ENCODE assay signal across 9 mouse cellular contexts in the genomic region with DNA sequence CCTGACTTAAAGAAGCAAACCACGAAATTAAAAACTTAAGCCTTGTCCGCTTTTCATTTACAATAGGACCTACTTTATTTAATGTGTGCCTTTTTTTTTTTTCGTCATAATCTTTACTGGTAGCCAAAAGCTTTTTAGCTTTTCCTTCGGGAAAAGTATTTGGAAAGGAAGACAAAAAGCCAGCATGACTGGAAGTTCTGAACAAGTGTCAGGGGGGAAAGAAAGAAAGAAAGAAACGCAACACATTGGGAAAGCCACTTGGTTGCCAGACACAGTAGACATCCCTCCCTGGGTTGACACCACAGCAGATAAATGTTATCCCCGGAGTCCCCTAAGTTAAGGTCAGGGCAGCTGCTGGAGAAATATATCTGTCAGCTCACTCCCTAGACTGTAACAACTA. TPM values are rescaled to one million over a fixed set of nuclear protein-coding genes. Genes with fewer than 3 reads are reported as not detected.
DNase-seq lines count a peak whose midpoint lies in the region; ATAC-seq and TF ChIP-seq lines count a peak whose summit lies in the region.
"Had no signal": no experiment of that assay in that cellular context is flagged by ENCODE, and none has a peak within 500 bp of the region (broad histone marks: within the 10 kb centered on the region; RNA-seq: fewer than 3 reads in every experiment).

No protein-coding gene starts in this region.

- TF ChIP-seq RAD21 in MEL (IDR thresholded peaks at IDR 0.05; ENCODE audit: low read depth, low read length): no peak

- H3K27me3 ChIP-seq in hindbrain, embryonic 13.5 days: peaks cover 44% of the 10 kb centered on the region
- H3K27me3 ChIP-seq in hindbrain, embryonic 11.5 days (ENCODE audit: control insufficient read depth, insufficient read depth, low read length): peaks cover 10% of the 10 kb centered on the region
- no peaks in the 10 kb centered on the region for H3K27me3 ChIP-seq in MEL (ENCODE audit: control insufficient read depth in 1 of 2, insufficient read depth in 2 of 2, low read length in 2 of 2)
- H3K27me3 ChIP-seq in forebrain, postnatal 0 days (ENCODE audit: insufficient read depth, low read length): no peaks in the 10 kb centered on the region
- H3K27me3 ChIP-seq in midbrain, embryonic 10.5 days (ENCODE audit: low read depth, poor library complexity, severe bottlenecking): peaks cover 80% of the 10 kb centered on the region
- H3K27me3 ChIP-seq: Patski had no signal

- no peak for DNase-seq in hindbrain, embryonic 11.5 days (ENCODE audit: low spot score)
- DNase-seq in MEL (ENCODE audit: low read depth, low spot score): peak; percentile 34
- DNase-seq in forebrain, postnatal 0 days: no peak
- no peak for DNase-seq in midbrain, embryonic 10.5 days (ENCODE audit: low spot score)
- DNase-seq in Muller cell, postnatal 12 days (ENCODE audit: inconsistent ontology term): no peak
- DNase-seq in urinary bladder, adult 18-20 months (ENCODE audit: low spot score in 2 of 2): no peak

- no peak for ATAC-seq in hindbrain, embryonic 13.5 days (ENCODE audit: low FRiP score)
- ATAC-seq in hindbrain, embryonic 11.5 days (ENCODE audit: low FRiP score): no peak
- ATAC-seq in forebrain, postnatal 0 days: no peak
- no peak for ATAC-seq in megakaryocyte-erythroid progenitor cell, adult 5-6 weeks (replicated peaks; ENCODE audit: low FRiP score, low TSS enrichment, poor library complexity, severe bottlenecking)
- ATAC-seq: Patski had no signal

- H3K36me3 ChIP-seq in hindbrain, embryonic 13.5 days: no peaks in the 10 kb centered on the region
- H3K36me3 ChIP-seq in hindbrain, embryonic 11.5 days (ENCODE audit: control insufficient read depth, insufficient read depth, low read length): no peaks in the 10 kb centered on the region
- H3K36me3 ChIP-seq in MEL (ENCODE audit: control insufficient read depth in 1 of 2, insufficient read depth in 2 of 2, low read length in 2 of 2): peaks cover 2 to 34% of the 10 kb centered on the region in 2 experiments
- H3K36me3 ChIP-seq in forebrain, postnatal 0 days (ENCODE audit: insufficient read depth): no peaks in the 10 kb centered on the region
- H3K36me3 ChIP-seq in midbrain, embryonic 10.5 days: peaks cover 6% of the 10 kb centered on the region; the same call in 1 of the 2 replicates

- peaks cover 21% of the 10 kb centered on the region for H3K79me2 ChIP-seq in MEL (ENCODE audit: control insufficient read depth, insufficient read depth, low read length, poor library complexity)

- TF ChIP-seq EP300 in MEL (IDR thresholded peaks at IDR 0.05; ENCODE audit: low read depth in 1 of 2, low read length in 2 of 2): no peak

- H3K4me1 ChIP-seq in hindbrain, embryonic 13.5 days (replicated peaks): peaks cover 25% of the 10 kb centered on the region
- H3K4me1 ChIP-seq in hindbrain, embryonic 11.5 days (replicated peaks; ENCODE audit: control insufficient read depth, insufficient read depth, low read length): no peaks in the 10 kb centered on the region; the same call in 1 of the 2 replicates
- H3K4me1 ChIP-seq in MEL (ENCODE audit: control insufficient read depth in 1 of 2, insufficient read depth in 2 of 2, low read length in 2 of 2): peaks cover 19 to 34% of the 10 kb centered on the region in 2 experiments
- H3K4me1 ChIP-seq in forebrain, postnatal 0 days (ENCODE audit: insufficient read depth): peaks cover 15% of the 10 kb centered on the region; the same call in 1 of the 2 replicates
- peaks cover 36% of the 10 kb centered on the region for H3K4me1 ChIP-seq in midbrain, embryonic 10.5 days

- no peaks in the 10 kb centered on the region for H3K9me3 ChIP-seq in hindbrain, embryonic 13.5 days
- H3K9me3 ChIP-seq in hindbrain, embryonic 11.5 days (ENCODE audit: control insufficient read depth, low read length): no peaks in the 10 kb centered on the region
- H3K9me3 ChIP-seq in MEL (replicated peaks; ENCODE audit: insufficient read depth, low read length): no peaks in the 10 kb centered on the region
- H3K9me3 ChIP-seq in forebrain, postnatal 0 days (ENCODE audit: low read length): no peaks in the 10 kb centered on the region
- H3K9me3 ChIP-seq in midbrain, embryonic 10.5 days (replicated peaks): no peaks in the 10 kb centered on the region

- no peak overlapping the region for H3K9ac ChIP-seq in hindbrain, embryonic 13.5 days
- H3K9ac ChIP-seq in hindbrain, embryonic 11.5 days (ENCODE audit: low read depth, low read length): no peak overlapping the region
- H3K9ac ChIP-seq in MEL (ENCODE audit: control insufficient read depth, low read depth, low read length, poor library complexity, severe bottlenecking): peak overlapping the region; percentile 58
- H3K9ac ChIP-seq in forebrain, postnatal 0 days: no peak overlapping the region

- H3K4me3 ChIP-seq in hindbrain, embryonic 13.5 days: peak overlapping the region; percentile 63; the same call in 1 of the 2 replicates
- no peak overlapping the region for H3K4me3 ChIP-seq in hindbrain, embryonic 11.5 days (ENCODE audit: low read depth, low read length)
- peak overlapping the region; percentile 80 to 83 for H3K4me3 ChIP-seq in MEL (ENCODE audit: control insufficient read depth in 1 of 2, insufficient read depth in 1 of 2, low read depth in 2 of 2, low read length in 2 of 2)
- peak overlapping the region; percentile 65 for H3K4me3 ChIP-seq in forebrain, postnatal 0 days (ENCODE audit: low read depth, low read length)
- H3K4me3 ChIP-seq in midbrain, embryonic 10.5 days: 0 out of 2 replicates have a peak overlapping the region, but pooled peaks have one; percentile 70

- no peak for TF ChIP-seq POLR2A in MEL (IDR thresholded peaks at IDR 0.05; ENCODE audit: control insufficient read depth in 1 of 2, insufficient read depth in 1 of 2, low read depth in 1 of 2, low read length in 2 of 2, poor library complexity in 1 of 2)

- 54% methylated on average over 6 of the region's 6 CpGs for WGBS in hindbrain, embryonic 13.5 days
- 61% methylated on average over 6 of the region's 6 CpGs for WGBS in hindbrain, embryonic 11.5 days
- 45% methylated on average over 6 of the region's 6 CpGs for WGBS in forebrain, postnatal 0 days
- WGBS in midbrain, embryonic 10.5 days: 59% methylated on average over 6 of the region's 6 CpGs

- H3K27ac ChIP-seq in hindbrain, embryonic 13.5 days: no peak overlapping the region
- no peak overlapping the region for H3K27ac ChIP-seq in hindbrain, embryonic 11.5 days (ENCODE audit: low read depth, low read length)
- H3K27ac ChIP-seq in MEL (ENCODE audit: control insufficient read depth, low read depth, low read length): peak overlapping the region; percentile 5; the same call in 1 of the 2 replicates
- no peak overlapping the region for H3K27ac ChIP-seq in forebrain, postnatal 0 days (ENCODE audit: low read depth, low read length)
- no peak overlapping the region for H3K27ac ChIP-seq in midbrain, embryonic 10.5 days (replicated peaks)

- H3K4me2 ChIP-seq in hindbrain, embryonic 13.5 days: peak overlapping the region; percentile 95
- no peak overlapping the region for H3K4me2 ChIP-seq in hindbrain, embryonic 11.5 days (replicated peaks; ENCODE audit: low read depth, low read length)
- peak overlapping the region; percentile 95 for H3K4me2 ChIP-seq in forebrain, postnatal 0 days (ENCODE audit: low read depth)

- TF ChIP-seq CTCF in MEL (IDR thresholded peaks at IDR 0.05 in 2 of 3, conservative IDR thresholded peaks at IDR 0.05 in 1 of 3; ENCODE audit: control insufficient read depth in 1 of 3, insufficient read depth in 1 of 3, low read depth in 2 of 3, low read length in 3 of 3, poor library complexity in 1 of 3, severe bottlenecking in 1 of 3): no peak
- no peak for TF ChIP-seq CTCF in forebrain, postnatal 0 days (IDR thresholded peaks at IDR 0.05; ENCODE audit: low read depth)

TF ChIP-seq in MEL, 35 proteins besides CTCF, POLR2A, EP300 and RAD21:
- no peak for TF ChIP-seq MYC (IDR thresholded peaks at IDR 0.05; ENCODE audit: low read depth, low read length)
- no peak for TF ChIP-seq BHLHE40 (IDR thresholded peaks at IDR 0.05; ENCODE audit: borderline replicate concordance, low read depth, low read length)
- no peak for TF ChIP-seq ZMIZ1 (IDR thresholded peaks at IDR 0.05; ENCODE audit: low read depth, low read length)
- TF ChIP-seq MAFK (IDR thresholded peaks at IDR 0.05; ENCODE audit: borderline replicate concordance, low read depth, low read length): no peak
- TF ChIP-seq KAT2A (conservative IDR thresholded peaks at IDR 0.05; ENCODE audit: low read depth, low read length): no peak
- no peak for TF ChIP-seq TBP (IDR thresholded peaks at IDR 0.05; ENCODE audit: low read depth, low read length)
- no peak for TF ChIP-seq USF1 (IDR thresholded peaks at IDR 0.05; ENCODE audit: low read depth, low read length)
- TF ChIP-seq USF2 (IDR thresholded peaks at IDR 0.05; ENCODE audit: borderline replicate concordance in 1 of 2, insufficient read depth in 1 of 2, low read depth in 1 of 2, low read length in 2 of 2): no peak
- no peak for TF ChIP-seq ZKSCAN1 (IDR thresholded peaks at IDR 0.05; ENCODE audit: low read depth, low read length)

RNA-seq across cellular contexts. Expression of gene Bhlhe40, which starts 1.5 kb away (rescaled TPM):
- polyA plus RNA-seq in hindbrain, embryonic 13.5 days (2015; fragmentation: Nextera tagmentation; extraction: Ambion mirVana): 3.0 and 3.4 TPM in 2 replicates
- 2.1 and 3.0 TPM in 2 replicates for polyA plus RNA-seq in hindbrain, embryonic 11.5 days (2014; fragmentation: Nextera tagmentation; extraction: Ambion mirVana)
- 15.8 and 15.9 TPM in 2 replicates for total RNA-seq in MEL (2012; rRNA removed)
- 10 to 100 TPM in 1 of 2 experiments, not detected in 1; 21.6 TPM for polyA plus RNA-seq in MEL (2012; ENCODE audit: insufficient read depth in 1 of 2, insufficient read length in 2 of 2, low read depth in 1 of 2, low replicate concordance in 2 of 2, missing spikeins in 1 of 2)
- total RNA-seq in forebrain, postnatal 0 days (2014; rRNA removed): 8.3 and 15.9 TPM in 2 replicates
- polyA plus RNA-seq in forebrain, postnatal 0 days (2015; fragmentation: Nextera tagmentation; extraction: Ambion mirVana): 10.2 and 11.1 TPM in 2 replicates
- polyA plus RNA-seq in midbrain, embryonic 10.5 days (2016; fragmentation: Nextera tagmentation; extraction: Ambion mirVana): 1.8 and 1.9 TPM in 2 replicates
- 1.4 TPM in 1 of 2 replicates, not detected in the other for total RNA-seq in megakaryocyte-erythroid progenitor cell, adult 5-6 weeks (2014; fragmentation: Nextera tagmentation)
- total RNA-seq in megakaryocyte-erythroid progenitor cell, adult 5-6 weeks (2017): 3.1 and 15.2 TPM in 2 replicates
